Mouse (Mus musculus) heart, embryonic 10.5 days (tissue): ENCODE measurements around the gene Rhou. TPM values are rescaled to one million over a fixed set of nuclear protein-coding genes. Genes with fewer than 3 reads are reported as not detected.

Experiments used
- DNase-seq: peaks from one replicate; pipeline ENCODE4 v3.0.0-alpha.2; 2017; ENCODE audit warnings: low spot score
- H3K27ac ChIP-seq: fragments of 300-500 bp; sonication (generic); 2 replicates; pipeline ENCODE4 v1.5.1; 2016; ENCODE audit warnings: mild to moderate bottlenecking
- H3K27me3 ChIP-seq: fragments of 300-500 bp; sonication (generic); 2 replicates; pipeline ENCODE4 v1.6.1; 2016; ENCODE audit warnings: mild to moderate bottlenecking; ENCODE audit not compliant: poor library complexity, insufficient read depth, severe bottlenecking
- H3K36me3 ChIP-seq: fragments of 300-500 bp; sonication (generic); 2 replicates; pipeline ENCODE4 v1.6.1; 2016; ENCODE audit warnings: mild to moderate bottlenecking, moderate library complexity
- H3K4me1 ChIP-seq: fragments of 300-500 bp; sonication (generic); 2 replicates; pipeline ENCODE4 v1.6.1; 2016; ENCODE audit warnings: mild to moderate bottlenecking
- H3K4me3 ChIP-seq: fragments of 300-500 bp; sonication (generic); 2 replicates; pipeline ENCODE4 v1.5.1; 2016; ENCODE audit warnings: mild to moderate bottlenecking, moderate library complexity
- H3K9me3 ChIP-seq: fragments of 300-500 bp; sonication (generic); 2 replicates; pipeline ENCODE4 v1.6.1; 2016; ENCODE audit warnings: mild to moderate bottlenecking, moderate library complexity
- WGBS: fragments of 180-500 bp; shearing (Covaris S2); methylation state at CpG from one replicate; pipeline ENCODE4 v1.1.7; 2016; 5-methylcytosine and 5-hydroxymethylcytosine counted together
- polyA plus RNA-seq: library from polyadenylated mRNA; unstranded; fragments of >200 nt; fragmentation: Nextera tagmentation; extraction: Ambion mirVana; gene quantifications from 2 replicates; pipeline ENCODE4 v1.2.1, GENCODE M21; 2016

The Rhou gene
- polyA plus RNA-seq, 1 experiment from 2014 or later: 16.7 TPM

DNA sequence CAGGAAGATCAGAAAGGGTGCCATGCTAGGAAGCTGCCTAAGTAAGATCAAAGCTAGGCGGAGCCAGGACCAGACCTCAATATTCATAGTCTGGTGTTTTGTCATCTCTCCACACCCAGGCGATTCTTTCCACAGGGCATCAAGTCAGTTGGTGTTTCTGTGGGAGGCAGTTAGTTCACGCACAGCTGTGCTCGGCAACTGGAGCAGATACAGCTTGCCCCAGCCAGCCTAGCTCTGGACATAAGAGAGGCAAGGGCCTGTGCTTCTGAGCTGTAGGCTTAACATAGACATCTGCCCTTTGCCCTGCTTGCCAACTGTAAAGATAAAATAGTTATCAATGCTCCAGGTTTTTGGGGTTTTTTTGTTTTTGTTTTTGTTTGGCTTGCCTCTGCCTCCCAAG, 21.5 kb upstream of the Rhou start:
- WGBS: 71% methylated on average over 4 of the region's 4 CpGs
- H3K27ac ChIP-seq: no peak overlapping the region
- no peak for DNase-seq
- H3K4me1 ChIP-seq: peaks cover 16% of the 10 kb centered on the region
- no peaks in the 10 kb centered on the region for H3K36me3 ChIP-seq
- peaks cover 21% of the 10 kb centered on the region; the same call in 1 of the 2 replicates for H3K27me3 ChIP-seq
- H3K4me3 ChIP-seq: no peak overlapping the region
- H3K9me3 ChIP-seq: no peaks in the 10 kb centered on the region

GRCm38 (mm10) chr8:123633801-123634200, 19.9 kb upstream of the Rhou start:
- DNase-seq: no peak
- H3K4me1 ChIP-seq: peaks cover 8% of the 10 kb centered on the region
- H3K9me3 ChIP-seq: no peaks in the 10 kb centered on the region
- H3K27me3 ChIP-seq: 0 out of 2 replicates have a peak, but pooled peaks cover 6% of the 10 kb centered on the region
- no peak overlapping the region for H3K4me3 ChIP-seq
- no peaks in the 10 kb centered on the region for H3K36me3 ChIP-seq
- H3K27ac ChIP-seq: no peak overlapping the region
- 55% methylated on average over 7 of the region's 7 CpGs for WGBS

DNA sequence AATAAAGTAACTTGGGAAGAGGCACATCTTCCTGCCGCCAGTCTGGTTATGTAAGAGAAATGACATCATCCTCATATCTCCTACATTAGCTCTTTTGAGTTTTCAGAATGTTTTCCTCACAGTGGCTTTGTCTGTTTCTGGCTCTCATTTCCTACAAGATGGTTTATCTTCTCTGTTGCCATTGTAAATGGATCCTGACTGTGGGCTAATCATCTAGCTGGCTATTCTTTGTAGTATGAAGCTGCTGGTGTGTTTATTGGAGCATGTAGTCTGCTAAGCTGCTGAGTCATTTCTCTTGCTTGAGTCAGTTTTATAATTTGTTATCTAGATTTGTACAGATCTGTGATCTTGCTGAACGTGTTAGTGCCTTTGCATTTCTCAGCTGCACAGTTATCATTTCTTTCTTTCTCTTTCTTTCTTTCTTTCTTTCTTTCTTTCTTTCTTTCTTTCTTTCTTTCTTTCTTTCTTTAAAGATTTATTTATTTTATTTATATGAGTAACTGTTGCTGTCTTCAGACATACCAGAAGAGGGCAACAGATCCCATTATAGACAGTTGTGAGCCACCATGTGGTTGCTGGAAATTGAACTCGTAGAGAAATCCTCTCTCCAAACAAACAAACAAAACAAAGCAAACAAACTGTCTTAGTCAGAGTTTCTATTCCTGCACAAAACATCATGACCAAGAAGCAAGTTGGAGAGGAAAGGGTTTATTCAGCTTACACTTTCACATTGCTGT, 19.2 kb upstream of the Rhou start:
- WGBS: 51% methylated on average over 3 of the region's 3 CpGs
- no peak overlapping the region for H3K27ac ChIP-seq

DNA sequence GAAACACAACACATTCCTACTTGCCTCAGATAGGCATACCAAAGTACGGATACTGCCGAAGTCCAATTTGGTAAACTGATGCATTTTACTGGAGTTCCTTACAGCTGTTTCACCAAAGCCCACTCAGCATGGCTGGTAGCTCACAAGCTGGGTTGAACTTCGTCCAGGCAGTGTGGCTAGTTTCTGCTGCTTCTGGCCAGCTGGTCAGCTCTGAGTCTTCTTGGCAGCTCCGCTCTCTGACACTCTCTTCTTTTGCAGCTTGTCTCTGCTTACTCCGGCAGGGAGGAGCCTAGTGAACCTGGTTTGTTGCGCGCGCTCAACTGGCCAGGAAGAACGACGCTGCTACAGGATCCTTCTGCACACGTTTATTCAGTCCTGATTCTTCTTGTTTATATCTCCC, 18.1 kb upstream of the Rhou start:
- Histone ChIP-seq H3K36me3 (no peaks in the 10 kb centered on the region), H3K9me3 (no peaks in the 10 kb centered on the region), H3K4me1 (no peaks in the 10 kb centered on the region; the same call in 1 of the 2 replicates), H3K27ac (no peak overlapping the region), H3K27me3 (no peaks in the 10 kb centered on the region), H3K4me3 (no peak overlapping the region)
- DNase-seq: no peak
- WGBS: 72% methylated on average over 11 of the region's 11 CpGs

More for the DNA sequence above, 19.2 kb upstream of the Rhou start:
- H3K27me3 ChIP-seq: 0 out of 2 replicates have a peak, but pooled peaks cover under 1% of the 10 kb centered on the region
- H3K4me1 ChIP-seq: peaks cover under 1% of the 10 kb centered on the region; the same call in 1 of the 2 replicates
- H3K9me3 ChIP-seq: no peaks in the 10 kb centered on the region
- DNase-seq: no peak
- no peaks in the 10 kb centered on the region for H3K36me3 ChIP-seq
- H3K4me3 ChIP-seq: no peak overlapping the region

DNA sequence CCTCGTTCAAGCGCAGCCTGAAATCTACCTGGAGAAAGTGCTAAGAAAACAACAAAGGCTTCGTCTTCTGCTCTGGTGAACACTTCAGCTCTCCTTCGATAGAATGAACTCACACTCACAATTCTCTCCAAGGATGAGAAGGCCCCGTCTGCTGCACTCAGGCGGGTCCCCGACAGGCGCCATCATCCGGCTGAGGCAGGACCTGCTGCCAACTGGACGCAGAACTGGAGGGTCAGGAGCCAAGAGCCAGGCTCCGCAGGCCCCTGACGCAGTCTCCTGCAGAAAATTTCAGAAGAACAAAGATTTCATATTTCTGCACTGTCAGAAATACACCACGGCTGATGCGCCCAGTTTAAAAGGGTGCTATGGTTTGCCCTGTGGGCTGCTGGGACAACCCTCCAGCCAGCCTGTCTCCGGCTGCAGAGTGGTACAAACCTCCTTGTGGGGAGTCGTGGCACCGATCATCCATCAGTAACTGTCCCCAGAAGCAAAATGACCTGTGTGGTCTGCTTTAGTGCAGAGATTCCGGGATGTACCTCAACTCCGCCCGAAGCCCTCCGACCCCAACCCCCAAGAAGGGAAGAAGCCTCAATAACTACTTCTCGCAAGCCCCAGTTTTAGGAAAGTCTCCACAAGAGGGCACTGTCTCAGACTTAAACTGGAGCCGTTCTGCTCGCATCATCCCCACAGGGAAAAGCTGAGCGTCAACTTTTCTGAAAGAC, 10.2 kb upstream of the Rhou start:
- H3K27ac ChIP-seq: no peak overlapping the region
- 15% methylated on average over 25 of the region's 25 CpGs for whole genome bisulfite sequencing
- H3K9me3 ChIP-seq: no peaks in the 10 kb centered on the region
- H3K36me3 ChIP-seq: no peaks in the 10 kb centered on the region
- H3K27me3 ChIP-seq: peaks cover 5% of the 10 kb centered on the region; the same call in 1 of the 2 replicates
- peaks cover 7% of the 10 kb centered on the region; the same call in 1 of the 2 replicates for H3K4me1 ChIP-seq
- DNase-seq: no peak
- peak overlapping the region; percentile 51 for H3K4me3 ChIP-seq

DNA sequence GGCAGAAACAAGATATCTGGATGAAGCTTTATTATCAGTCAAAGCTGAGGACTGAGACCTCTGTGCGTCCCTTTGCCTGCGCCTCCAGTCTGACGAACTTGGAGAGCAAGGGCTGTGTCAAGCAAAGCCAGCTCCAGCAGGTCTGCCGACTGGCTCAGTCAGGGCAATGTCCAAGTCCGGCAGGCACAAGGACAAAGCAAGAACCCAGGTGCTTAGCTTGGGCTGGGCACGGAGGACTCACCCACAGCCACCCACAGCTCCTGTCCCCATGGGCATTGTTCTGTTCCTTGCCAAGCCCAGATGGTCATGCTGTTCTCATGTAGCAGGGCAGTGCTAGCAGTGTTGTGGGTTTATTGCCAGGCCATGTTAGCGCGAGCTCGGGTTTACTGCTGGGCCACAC, 8.5 kb upstream of the Rhou start:
- Histone ChIP-seq H3K9me3 (no peaks in the 10 kb centered on the region), H3K4me3 (no peak overlapping the region), H3K27ac (no peak overlapping the region), H3K4me1 (peaks cover 12% of the 10 kb centered on the region; the same call in 1 of the 2 replicates), H3K27me3 (peaks cover 8% of the 10 kb centered on the region; the same call in 1 of the 2 replicates), H3K36me3 (no peaks in the 10 kb centered on the region)
- WGBS: 73% methylated on average over 9 of the region's 9 CpGs
- DNase-seq: no peak

- H3K36me3 ChIP-seq: no peaks in the 10 kb centered on the region
- H3K9me3 ChIP-seq: no peaks in the 10 kb centered on the region
- DNase-seq: no peak
- H3K27me3 ChIP-seq: peaks cover 8% of the 10 kb centered on the region; the same call in 1 of the 2 replicates
- WGBS: 71% methylated on average over 17 of the region's 17 CpGs
- H3K27ac ChIP-seq: 0 out of 2 replicates have a peak overlapping the region, but pooled peaks have one; percentile 25
- H3K4me1 ChIP-seq: peaks cover 18% of the 10 kb centered on the region
- H3K4me3 ChIP-seq: no peak overlapping the region
Measured at GRCm38 (mm10) chr8:123648245-123649170, 5.2 kb upstream of the Rhou start.

DNA sequence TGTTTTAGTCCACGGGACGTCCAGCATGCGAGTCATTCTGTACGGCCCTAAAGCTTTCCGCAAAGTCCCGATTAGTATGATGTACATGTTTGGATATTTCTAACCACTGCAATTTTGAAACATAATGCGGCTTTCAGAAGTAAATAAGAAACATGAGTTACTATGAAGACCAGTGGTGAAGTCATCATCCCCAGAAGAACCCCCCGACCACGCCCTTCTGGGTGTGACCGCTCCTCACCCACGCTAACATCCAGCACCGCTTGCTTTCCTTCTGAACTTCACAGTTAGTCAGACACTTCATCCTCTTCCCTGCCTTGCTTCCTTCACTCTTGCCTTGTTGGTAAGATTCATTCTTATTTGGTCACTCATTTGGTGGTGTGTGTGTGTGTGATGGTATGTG, 4.2 kb upstream of the Rhou start:
- H3K27ac ChIP-seq: no peak overlapping the region
- no peak overlapping the region for H3K4me3 ChIP-seq
- DNase-seq: no peak
- H3K27me3 ChIP-seq: peaks cover 8% of the 10 kb centered on the region; the same call in 1 of the 2 replicates
- WGBS: 87% methylated on average over 12 of the region's 12 CpGs
- no peaks in the 10 kb centered on the region for H3K9me3 ChIP-seq
- H3K4me1 ChIP-seq: peaks cover 18% of the 10 kb centered on the region
- no peaks in the 10 kb centered on the region for H3K36me3 ChIP-seq

DNA sequence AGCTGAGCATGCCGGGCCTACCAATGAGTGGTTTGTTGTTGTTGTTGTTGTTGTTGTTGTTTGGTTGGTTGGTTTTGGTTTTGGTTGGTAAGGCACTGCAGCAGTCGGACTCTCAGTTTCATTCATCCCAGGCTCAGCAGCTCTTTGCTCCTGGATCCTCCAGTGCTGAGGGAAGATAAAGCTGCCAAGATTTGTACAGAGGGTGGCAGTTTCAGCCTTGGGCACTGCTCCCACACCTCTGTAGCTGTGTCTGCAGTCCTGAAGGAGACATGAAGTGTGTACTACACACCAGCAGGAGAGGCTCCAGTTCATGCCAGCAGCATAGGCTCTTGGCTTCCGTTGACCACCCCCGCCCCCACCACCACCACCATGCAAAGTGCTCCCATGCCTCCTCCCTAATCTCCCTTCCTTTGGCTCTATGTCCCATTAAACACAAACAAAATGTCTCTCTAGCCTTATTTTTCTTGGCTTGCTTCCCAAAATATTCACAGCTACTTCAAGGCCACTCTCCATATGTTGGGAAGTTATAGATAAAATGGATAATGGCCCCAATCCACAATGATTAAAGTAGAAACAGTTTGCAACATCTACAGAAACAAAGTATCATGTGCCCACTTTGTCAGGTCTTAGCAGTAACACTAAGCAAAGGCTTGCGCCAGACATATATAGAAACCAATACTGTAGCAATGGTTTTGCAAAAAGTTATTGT, 2.2 kb upstream of the Rhou start:
- Histone ChIP-seq H3K4me3 (no peak overlapping the region), H3K4me1 (peaks cover 37% of the 10 kb centered on the region), H3K36me3 (peaks cover 8% of the 10 kb centered on the region; the same call in 1 of the 2 replicates), H3K27me3 (peaks cover 5% of the 10 kb centered on the region; the same call in 1 of the 2 replicates), H3K9me3 (no peaks in the 10 kb centered on the region), H3K27ac (peak overlapping the region; percentile 7; the same call in 1 of the 2 replicates)
- WGBS: 86% methylated on average over 5 of the region's 5 CpGs
- DNase-seq: no peak

- no peak overlapping the region for H3K27ac ChIP-seq
- H3K36me3 ChIP-seq: peaks cover 19% of the 10 kb centered on the region
- H3K9me3 ChIP-seq: no peaks in the 10 kb centered on the region
- H3K4me3 ChIP-seq: no peak overlapping the region
- H3K4me1 ChIP-seq: peaks cover 37% of the 10 kb centered on the region
- no peak for DNase-seq
- H3K27me3 ChIP-seq: peaks cover 2% of the 10 kb centered on the region; the same call in 1 of the 2 replicates
- 55% methylated on average over 4 of the region's 4 CpGs for WGBS
Measured at GRCm38 (mm10) chr8:123652641-123653040, 1.1 kb upstream of the Rhou start.

GRCm38 (mm10) chr8:123653994-123654569, 353 bp downstream of the Rhou start:
- peaks cover 34% of the 10 kb centered on the region for H3K36me3 ChIP-seq
- H3K4me3 ChIP-seq: peak overlapping the region; percentile 86
- DNase-seq: peak; percentile 82
- WGBS: 4% methylated on average over 75 of the region's 77 CpGs
- H3K27me3 ChIP-seq: no peaks in the 10 kb centered on the region
- peak overlapping the region; percentile 97 for H3K27ac ChIP-seq
- H3K9me3 ChIP-seq: no peaks in the 10 kb centered on the region
- peaks cover 30% of the 10 kb centered on the region for H3K4me1 ChIP-seq
